Mouse (Mus musculus) bone marrow, adult 2 months (tissue): ENCODE measurements at regions not wholly inside any gene's neighbourhood (a gene's known extent, or its start where the extent isn't known, plus 50 kb on each side); places are given as distances from the start of the nearest gene placed in this dataset.

Experiments used
- CTCF ChIP-seq: fragments of 200-500 bp; IDR thresholded peaks from 2 replicates; pipeline ENCODE4 v1.5.1; 2011; ENCODE audit warnings: low read length, control low read depth; ENCODE audit not compliant: control insufficient read depth, insufficient read depth
- POLR2A ChIP-seq: fragments of 200-500 bp; IDR thresholded peaks from 2 replicates; pipeline ENCODE4 v1.6.1; 2011; ENCODE audit warnings: low read depth, mild to moderate bottlenecking, control low read depth, low read length, borderline replicate concordance; ENCODE audit not compliant: control insufficient read depth

- TF ChIP-seq POLR2A (no peak), CTCF (no peak)
Measured at GRCm38 (mm10) chr2:146581220-146581619, 69.1 kb upstream of the Ralgapa2 start.
